Mouse (Mus musculus) lung, postnatal 4 days (tissue): Measurements from ENCODE around the gene Gpsm3.
A peak's percentile ranks its signal among the peaks of the same experiment; 100 is the strongest.

ENCODE experiments used
- DNase-seq, 2 experiments: peaks; one replicate each; pipeline ENCODE4 v3.0.0; 2021

Gene Gpsm3

GRCm38 (mm10) chr17:34604061-34604508, 14.5 kb downstream of the Gpsm3 start, which contains the start of gene Agpat1:
TSS of gene Agpat1 (plus strand) at chr17:34604262.
- DNase-seq: peak; percentile 99

- peak; percentile 70 to 80 for DNase-seq
These were observed 15.1 kb downstream of the Gpsm3 start for GRCm38 (mm10) chr17:34604511-34605237.

GRCm38 (mm10) chr17:34605609-34606008, 16.0 kb downstream of the Gpsm3 start:
- DNase-seq: peak; percentile 98

GRCm38 (mm10) chr17:34606186-34607039, 16.8 kb downstream of the Gpsm3 start:
- DNase-seq: peak in 1 of 2 experiments; percentile 54

GRCm38 (mm10) chr17:34607997-34608396, 18.4 kb downstream of the Gpsm3 start:
- DNase-seq: no peak

- no peak for DNase-seq
These were observed 21.4 kb downstream of the Gpsm3 start for GRCm38 (mm10) chr17:34611050-34611449.

GRCm38 (mm10) chr17:34613054-34613645, 23.5 kb downstream of the Gpsm3 start:
- DNase-seq: no peak

GRCm38 (mm10) chr17:34613830-34614229, 24.2 kb downstream of the Gpsm3 start:
- DNase-seq: peak in 1 of 2 experiments; percentile 21

DNA sequence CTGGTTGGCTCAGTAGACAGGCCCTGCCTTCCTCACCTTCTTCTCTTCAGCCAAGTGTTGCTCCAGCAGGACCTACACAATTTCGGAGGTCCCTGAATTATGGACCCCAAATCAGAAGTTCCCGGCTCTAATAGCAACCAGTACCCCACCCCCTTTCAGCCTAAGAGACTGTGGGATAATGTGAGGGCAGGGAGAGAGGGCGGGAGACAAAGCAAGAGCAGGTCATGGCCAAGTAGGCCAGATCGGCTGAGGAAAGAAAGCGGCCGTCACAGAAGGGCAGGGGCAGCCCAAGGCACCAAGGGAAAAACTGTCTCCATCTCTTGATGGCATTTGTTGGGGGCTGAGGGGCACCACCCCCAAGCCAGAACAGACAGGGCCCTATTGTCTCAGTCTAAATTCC, 26.3 kb downstream of the Gpsm3 start, which contains the start of gene Egfl8:
Gene Egfl8 (minus strand): TSS at position 101 of the 400 bp plus-strand sequence.
- DNase-seq: no peak

GRCm38 (mm10) chr17:34618999-34619398, 29.4 kb downstream of the Gpsm3 start:
- DNase-seq: peak; percentile 63 to 84

- no peak for DNase-seq
These were observed 31.4 kb downstream of the Gpsm3 start for GRCm38 (mm10) chr17:34621006-34621405.

- DNase-seq: no peak
These were observed 33.6 kb downstream of the Gpsm3 start for GRCm38 (mm10) chr17:34623161-34623560.

- DNase-seq: no peak
These were observed 35.4 kb downstream of the Gpsm3 start for GRCm38 (mm10) chr17:34624981-34625380.

DNA sequence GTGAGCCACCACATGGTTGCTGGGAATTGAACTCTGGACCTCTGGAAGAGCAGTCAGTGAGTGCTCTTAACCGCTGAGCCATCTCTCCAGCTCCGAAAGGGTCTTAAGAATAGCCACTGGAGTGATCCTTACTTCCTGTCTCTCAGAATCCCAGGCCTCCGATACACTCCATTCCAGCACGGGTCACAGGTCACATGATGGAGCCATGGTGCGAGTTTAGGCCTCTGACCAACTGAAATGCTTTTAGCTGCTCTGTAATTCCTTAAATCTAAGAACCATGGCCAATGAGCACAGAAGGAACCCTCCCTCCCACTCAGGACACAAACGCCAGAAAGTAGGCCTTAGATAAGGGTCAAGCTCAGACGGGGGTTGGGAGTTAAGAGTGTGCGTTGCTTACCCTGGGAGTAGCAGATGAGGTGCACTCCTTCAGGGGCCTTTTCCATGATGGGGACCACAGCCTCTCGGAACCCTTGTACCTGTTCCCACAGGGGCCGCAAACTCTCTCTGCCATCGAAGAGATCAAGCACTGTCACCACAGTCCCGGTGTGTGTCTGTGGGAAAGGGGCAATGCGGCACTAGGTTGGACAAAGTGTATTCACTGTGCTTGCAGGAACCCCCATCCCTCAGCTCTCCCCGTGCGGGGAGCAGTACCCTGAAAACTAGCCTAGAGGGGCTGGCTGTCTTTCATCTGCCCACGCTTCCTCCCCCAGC, 36.6 kb downstream of the Gpsm3 start:
- no peak for DNase-seq

- DNase-seq: peak; percentile 43 to 55
These were observed 37.1 kb downstream of the Gpsm3 start for GRCm38 (mm10) chr17:34626773-34627092.

DNA sequence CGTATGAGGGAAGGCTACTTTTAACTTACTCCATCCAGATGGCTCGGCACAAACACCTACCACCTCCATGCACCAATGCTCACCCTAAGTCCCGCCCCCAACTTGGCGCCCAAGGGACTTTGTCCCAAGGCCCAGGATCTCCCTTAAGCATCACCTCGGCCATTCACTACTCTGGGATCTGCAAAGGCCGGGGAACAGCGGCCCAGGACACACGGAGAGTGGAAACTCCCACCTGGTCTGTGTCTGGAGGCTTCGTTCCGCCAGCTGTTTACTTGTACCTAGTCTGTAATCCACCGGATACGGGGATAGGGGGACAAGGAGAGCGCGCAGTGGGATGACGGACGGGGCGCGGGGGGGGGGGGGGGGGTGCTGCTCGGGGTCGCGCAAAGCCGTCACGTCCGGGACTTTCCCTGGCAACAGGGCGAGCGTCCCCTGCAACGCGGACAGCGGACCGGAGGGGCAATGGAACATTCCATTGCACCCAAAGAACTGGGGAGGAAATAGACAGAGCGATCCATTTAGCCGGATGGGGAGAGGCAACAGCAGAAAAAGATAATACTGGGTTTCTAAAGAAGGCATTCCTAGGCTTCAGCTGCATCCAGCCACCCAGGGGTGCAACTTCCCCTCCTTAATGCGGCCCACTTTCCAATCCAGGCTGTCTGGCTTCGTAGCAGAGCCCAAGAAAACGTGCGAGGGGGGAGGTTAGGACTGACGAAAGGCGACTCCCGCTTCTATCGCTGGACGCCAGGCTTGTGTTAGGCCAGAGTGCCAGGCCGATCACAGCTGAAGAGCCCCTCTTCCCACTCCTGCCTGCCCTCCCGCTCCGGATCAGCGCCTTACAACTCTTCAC, 37.7 kb downstream of the Gpsm3 start:
- peak; percentile 89 to 93 for DNase-seq

GRCm38 (mm10) chr17:34627943-34628643, 38.5 kb downstream of the Gpsm3 start, which contains the start of gene Ppt2:
TSS of gene Ppt2 (minus strand) at chr17:34628510.
- no peak for DNase-seq

DNA sequence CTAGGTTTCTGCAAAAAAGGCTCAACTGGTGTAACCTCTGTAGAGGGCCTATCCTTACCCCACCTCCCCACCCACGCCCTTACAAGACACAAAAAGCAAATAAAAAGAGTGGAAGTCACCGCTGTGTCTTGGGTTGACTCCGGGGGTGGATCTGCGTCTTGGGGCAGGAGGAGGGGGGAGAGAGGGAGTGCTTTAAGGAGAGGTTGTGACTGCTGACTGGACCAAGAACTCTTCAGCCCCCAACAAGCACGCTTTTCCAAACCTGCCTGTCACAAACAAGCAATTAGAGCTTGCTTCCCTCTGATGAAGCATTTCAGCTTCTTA, 39.0 kb downstream of the Gpsm3 start:
- DNase-seq: no peak

GRCm38 (mm10) chr17:34629221-34629751, 39.7 kb downstream of the Gpsm3 start, which contains the start of gene Prrt1:
TSS of gene Prrt1 (plus strand) at chr17:34629533.
- no peak for DNase-seq

GRCm38 (mm10) chr17:34629796-34630603, 40.4 kb downstream of the Gpsm3 start:
- no peak for DNase-seq
